22 mouse cellular contexts compared by ENCODE assay signal in the genomic region with DNA sequence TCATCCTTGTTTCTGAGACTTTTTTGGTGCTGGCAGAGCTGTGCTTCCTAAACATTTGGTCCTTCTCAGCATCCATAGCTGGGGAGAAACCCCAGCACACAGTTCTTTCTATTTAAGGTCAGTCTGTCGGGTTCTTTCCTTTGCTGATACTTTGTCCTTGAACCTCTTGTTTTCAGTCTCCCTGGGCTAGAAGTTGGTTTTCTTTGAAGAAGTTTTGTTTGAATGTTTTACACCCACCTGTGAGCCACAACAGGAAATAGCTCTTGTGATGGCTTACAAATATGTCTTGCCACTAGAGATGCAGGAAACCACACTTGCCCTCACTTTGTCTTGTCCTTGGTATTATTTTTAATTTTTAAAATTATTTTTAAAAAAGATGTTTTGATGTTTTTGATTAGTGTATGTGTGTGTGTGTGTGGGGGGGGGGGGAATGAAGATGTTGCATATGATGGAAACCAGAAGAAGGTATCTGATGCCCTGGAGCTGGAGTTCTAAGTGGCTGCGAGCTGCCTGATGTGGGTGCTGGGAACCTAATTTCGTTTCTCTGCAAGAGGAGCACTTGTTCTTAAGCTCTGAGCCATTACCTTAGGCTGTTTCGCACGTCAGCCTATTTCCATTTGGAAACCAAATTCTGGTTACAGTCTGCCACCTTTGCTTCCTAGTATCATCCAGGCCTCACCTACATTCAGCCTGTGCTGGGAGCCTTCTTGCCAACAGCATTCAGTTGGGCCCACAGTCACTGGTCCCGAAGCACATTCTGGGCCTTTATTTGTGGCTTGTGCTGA. TPM values are rescaled to one million over a fixed set of nuclear protein-coding genes. Genes with fewer than 3 reads are reported as not detected.
DNase-seq lines count a peak whose midpoint lies in the region; ATAC-seq and TF ChIP-seq lines count a peak whose summit lies in the region.
"Had no signal": no experiment of that assay in that cellular context is flagged by ENCODE, and none has a peak within 500 bp of the region (broad histone marks: within the 10 kb centered on the region; RNA-seq: fewer than 3 reads in every experiment).

No protein-coding gene starts in this region.

- DNase-seq in heart, postnatal 0 days (ENCODE audit: low spot score): no peak
- no peak for DNase-seq in heart, adult 2 months
- peak; percentile 79 for DNase-seq in thymus, postnatal 0 days (ENCODE audit: low spot score)
- DNase-seq in layer of hippocampus, adult 9-11 months: no peak
- DNase-seq in layer of hippocampus, postnatal 36 days: no peak
- DNase-seq in lung, adult 2 months: no peak
- DNase-seq: cerebellum, adult 2 months; heart, postnatal 14 days; kidney, adult 8-10 months; lung, postnatal 36 days; retina, postnatal 1 day had no signal

- H3K4me2 ChIP-seq in heart, postnatal 0 days (ENCODE audit: low read depth, low read length): no peak overlapping the region
- H3K4me2 ChIP-seq: embryonic facial prominence, embryonic 15.5 days; forebrain, embryonic 12.5 days; hindbrain, embryonic 15.5 days; limb, embryonic 13.5 days; neural tube, embryonic 15.5 days had no signal

- H3K79me2 ChIP-seq in heart, adult 2 months (replicated peaks; ENCODE audit: control insufficient read depth, insufficient read depth, low read length): no peaks in the 10 kb centered on the region

- H3K4me1 ChIP-seq in heart, postnatal 0 days (ENCODE audit: control insufficient read depth, insufficient read depth): peaks cover 30% of the 10 kb centered on the region
- H3K4me1 ChIP-seq in heart, adult 2 months (ENCODE audit: control insufficient read depth, insufficient read depth, low read length): peaks cover 18% of the 10 kb centered on the region
- H3K4me1 ChIP-seq in brown adipose tissue, adult 24 weeks (ENCODE audit: control insufficient read depth, insufficient read depth, insufficient read length, low read length): peaks cover 18% of the 10 kb centered on the region
- H3K4me1 ChIP-seq in lung, adult 2 months (ENCODE audit: control insufficient read depth, insufficient read depth, low read length): peaks cover 7% of the 10 kb centered on the region

- WGBS in heart, postnatal 0 days: 83% methylated on average over 6 of the region's 6 CpGs
- WGBS in heart, adult 2 months: 86% methylated on average over 6 of the region's 6 CpGs
- 86% methylated on average over 6 of the region's 6 CpGs for WGBS in lung, adult 2 months

- ATAC-seq in heart, postnatal 0 days (ENCODE audit: insufficient read depth, low read depth): no peak
- peak; percentile 57 for ATAC-seq in CD4-positive, CD25-positive, alpha-beta regulatory T cell, adult 4 months
- ATAC-seq: Patski had no signal

- TF ChIP-seq CTCF in heart, postnatal 0 days (IDR thresholded peaks at IDR 0.05; ENCODE audit: low read depth): no peak
- TF ChIP-seq CTCF in heart, adult 2 months (IDR thresholded peaks at IDR 0.05): no peak
- no peak for TF ChIP-seq CTCF in lung, adult 2 months (IDR thresholded peaks at IDR 0.05; ENCODE audit: insufficient read depth, low read length)

- TF ChIP-seq EP300 in heart, postnatal 0 days (IDR thresholded peaks at IDR 0.05; ENCODE audit: low read depth): no peak
- no peak for TF ChIP-seq EP300 in heart, adult 2 months (IDR thresholded peaks at IDR 0.05; ENCODE audit: insufficient read depth, low read depth, low read length)

- TF ChIP-seq POLR2A in heart, adult 2 months (IDR thresholded peaks at IDR 0.05; ENCODE audit: insufficient read depth, low read depth, low read length): no peak
- TF ChIP-seq POLR2A in lung, adult 2 months (IDR thresholded peaks at IDR 0.05; ENCODE audit: borderline replicate concordance, extremely low read depth, low read depth, low read length): no peak

- H3K9ac ChIP-seq in heart, postnatal 0 days (replicated peaks; ENCODE audit: low read depth, low read length): no peak overlapping the region
- no peak overlapping the region for H3K9ac ChIP-seq in heart, adult 2 months (ENCODE audit: low read depth, low read length)
- H3K9ac ChIP-seq: embryonic facial prominence, embryonic 15.5 days; forebrain, embryonic 12.5 days; hindbrain, embryonic 15.5 days; limb, embryonic 13.5 days; neural tube, embryonic 15.5 days had no signal

- no peak overlapping the region for H3K4me3 ChIP-seq in heart, postnatal 0 days (ENCODE audit: low read depth, low read length)
- H3K4me3 ChIP-seq in heart, adult 2 months: no peak overlapping the region
- no peak overlapping the region for H3K4me3 ChIP-seq in brown adipose tissue, adult 24 weeks (ENCODE audit: insufficient read depth, low read depth, low read length)
- no peak overlapping the region for H3K4me3 ChIP-seq in lung, adult 2 months (replicated peaks; ENCODE audit: extremely low read depth, low read depth, low read length)
- H3K4me3 ChIP-seq: embryonic facial prominence, embryonic 15.5 days; forebrain, embryonic 12.5 days; hindbrain, embryonic 15.5 days; left cerebral cortex, adult 2 months; limb, embryonic 13.5 days; midbrain, embryonic 10.5 days; neural tube, embryonic 15.5 days had no signal

- intact Hi-C loops in heart, adult 2 months (cut with DNase I): no loop called here

- H3K27ac ChIP-seq in heart, postnatal 0 days (ENCODE audit: low read depth): peak overlapping the region; percentile 61; the same call in 1 of the 2 replicates
- H3K27ac ChIP-seq in heart, adult 2 months: no peak overlapping the region; the same call in 1 of the 2 replicates
- H3K27ac ChIP-seq in brown adipose tissue, adult 24 weeks (replicated peaks; ENCODE audit: low read depth, low read length): peak overlapping the region; percentile 48; the same call in 1 of the 2 replicates
- H3K27ac ChIP-seq: embryonic facial prominence, embryonic 15.5 days; forebrain, embryonic 12.5 days; hindbrain, embryonic 15.5 days; left cerebral cortex, adult 2 months; limb, embryonic 13.5 days; midbrain, embryonic 10.5 days; neural tube, embryonic 15.5 days had no signal

- H3K9me3 ChIP-seq in heart, postnatal 0 days (replicated peaks; ENCODE audit: control insufficient read depth, low read length): no peaks in the 10 kb centered on the region
- H3K9me3 ChIP-seq: embryonic facial prominence, embryonic 15.5 days; forebrain, embryonic 12.5 days; hindbrain, embryonic 15.5 days; limb, embryonic 13.5 days; midbrain, embryonic 10.5 days; neural tube, embryonic 15.5 days had no signal

- no peaks in the 10 kb centered on the region for H3K36me3 ChIP-seq in heart, postnatal 0 days (replicated peaks; ENCODE audit: control insufficient read depth, insufficient read depth, low read length)
- H3K36me3 ChIP-seq in heart, adult 2 months (ENCODE audit: control insufficient read depth, insufficient read depth, low read length): no peaks in the 10 kb centered on the region
- H3K36me3 ChIP-seq: embryonic facial prominence, embryonic 15.5 days; forebrain, embryonic 12.5 days; hindbrain, embryonic 15.5 days; limb, embryonic 13.5 days; midbrain, embryonic 10.5 days; neural tube, embryonic 15.5 days had no signal

- H3K27me3 ChIP-seq in heart, postnatal 0 days (ENCODE audit: control insufficient read depth, insufficient read depth, low read length): no peaks in the 10 kb centered on the region
- H3K27me3 ChIP-seq in heart, adult 2 months (ENCODE audit: control insufficient read depth, insufficient read depth, low read length): no peaks in the 10 kb centered on the region
- H3K27me3 ChIP-seq: embryonic facial prominence, embryonic 15.5 days; forebrain, embryonic 12.5 days; hindbrain, embryonic 15.5 days; limb, embryonic 13.5 days; neural tube, embryonic 15.5 days; Patski had no signal

RNA-seq across cellular contexts. Expression of gene Gramd1a, which starts 2.0 kb away (rescaled TPM):
- total RNA-seq in heart, postnatal 0 days (2014; rRNA removed; ENCODE audit: low replicate concordance): 53.9 and 57.2 TPM in 2 replicates
- polyA plus RNA-seq in heart, postnatal 0 days (2015; fragmentation: Nextera tagmentation; extraction: Ambion mirVana): 25.9 and 27.0 TPM in 2 replicates
- total RNA-seq in heart, adult 2 months (2021): 10 to 100 TPM; 27.9 to 33.7 TPM
- 49.2 and 64.3 TPM in 2 replicates for polyA plus RNA-seq in heart, adult 2 months (2012; rRNA removed)
- polyA plus RNA-seq in CD4-positive, CD25-positive, alpha-beta regulatory T cell, adult 4 months (2017; shearing (Covaris generic)): 100 to 1,000 TPM in 1 of 2 experiments, 10 to 100 TPM in 1; 83.7 to 103 TPM
- polyA plus RNA-seq in brown adipose tissue, adult 24 weeks (2012; ENCODE audit: insufficient read depth, insufficient read length, missing spikeins): 24.7 and 34.9 TPM in 2 replicates
- polyA plus RNA-seq in thymus, postnatal 0 days (2015; fragmentation: Nextera tagmentation; extraction: Ambion mirVana): 76.8 and 79.0 TPM in 2 replicates
- total RNA-seq in layer of hippocampus, postnatal 36 days (2021): 100 to 1,000 TPM; 111 to 118 TPM
- polyA plus RNA-seq in lung, adult 2 months (2012; rRNA removed): 103 and 113 TPM in 2 replicates

RNA-seq across cellular contexts. Expression of gene Scn1b, which starts 26.9 kb away (rescaled TPM):
- total RNA-seq in heart, postnatal 0 days (2014; rRNA removed; ENCODE audit: low replicate concordance): 4.7 and 28.3 TPM in 2 replicates
- 4.2 and 5.3 TPM in 2 replicates for polyA plus RNA-seq in heart, postnatal 0 days (2015; fragmentation: Nextera tagmentation; extraction: Ambion mirVana)
- 10 to 100 TPM; 31.8 to 32.5 TPM for total RNA-seq in heart, adult 2 months (2021)
- polyA plus RNA-seq in heart, adult 2 months (2012; rRNA removed): 39.7 and 41.9 TPM in 2 replicates
- not detected for polyA plus RNA-seq in CD4-positive, CD25-positive, alpha-beta regulatory T cell, adult 4 months (2017; shearing (Covaris generic))
- 25.9 and 30.4 TPM in 2 replicates for polyA plus RNA-seq in brown adipose tissue, adult 24 weeks (2012; ENCODE audit: insufficient read depth, insufficient read length, missing spikeins)
- 2.8 and 2.9 TPM in 2 replicates for polyA plus RNA-seq in thymus, postnatal 0 days (2015; fragmentation: Nextera tagmentation; extraction: Ambion mirVana)
- 100 to 1,000 TPM; 548 to 620 TPM for total RNA-seq in layer of hippocampus, postnatal 36 days (2021)
- polyA plus RNA-seq in lung, adult 2 months (2012; rRNA removed): 26.6 and 43.9 TPM in 2 replicates

RNA-seq across cellular contexts. Expression of gene Hpn, which starts 38.6 kb away (rescaled TPM):
- total RNA-seq in heart, postnatal 0 days (2014; rRNA removed; ENCODE audit: low replicate concordance): 6.7 and 10.5 TPM in 2 replicates
- polyA plus RNA-seq in heart, postnatal 0 days (2015; fragmentation: Nextera tagmentation; extraction: Ambion mirVana): 1.3 and 1.7 TPM in 2 replicates
- total RNA-seq in heart, adult 2 months (2021): 1 to 10 TPM; 1.7 to 2.6 TPM
- 2.8 and 5.1 TPM in 2 replicates for polyA plus RNA-seq in heart, adult 2 months (2012; rRNA removed)
- 10 to 100 TPM in 1 of 2 experiments, 1 to 10 TPM in 1; 6.0 to 12.2 TPM for polyA plus RNA-seq in CD4-positive, CD25-positive, alpha-beta regulatory T cell, adult 4 months (2017; shearing (Covaris generic))
- not detected in 2 replicates for polyA plus RNA-seq in brown adipose tissue, adult 24 weeks (2012; ENCODE audit: insufficient read depth, insufficient read length, missing spikeins)
- 2.0 and 2.6 TPM in 2 replicates for polyA plus RNA-seq in thymus, postnatal 0 days (2015; fragmentation: Nextera tagmentation; extraction: Ambion mirVana)
- total RNA-seq in layer of hippocampus, postnatal 36 days (2021): 1 to 10 TPM; 4.6 to 6.8 TPM
- 30.1 and 34.5 TPM in 2 replicates for polyA plus RNA-seq in lung, adult 2 months (2012; rRNA removed)
- polyA plus RNA-seq: C2C12 had no signal
